Mouse (Mus musculus) small intestine, adult 2 months (tissue): Measurements from ENCODE around the gene Trpd52l3.

Experiments used
- CTCF ChIP-seq: fragments of 200-500 bp; IDR thresholded peaks from 2 replicates; pipeline ENCODE4 v1.5.1; 2012; ENCODE audit warnings: low read depth, mild to moderate bottlenecking, control low read depth, inconsistent platforms, low read length, moderate library complexity, mixed read lengths; ENCODE audit not compliant: insufficient replicate concordance, insufficient read length; ENCODE audit errors: extremely low read depth
- POLR2A ChIP-seq: fragments of 200-500 bp; IDR thresholded peaks from 2 replicates; pipeline ENCODE4 v1.6.1; 2012; ENCODE audit warnings: low read depth, mild to moderate bottlenecking, control low read depth, inconsistent platforms, low read length, moderate library complexity

GRCm38 (mm10) chr19:30006371-30006770, 2.8 kb downstream of the Trpd52l3 start:
- no peak for TF ChIP-seq CTCF
- no peak for TF ChIP-seq POLR2A
